Mouse (Mus musculus) kidney, embryonic 14.5 days (tissue): ENCODE measurements around the gene Ptgir. TPM values are rescaled to one million over a fixed set of nuclear protein-coding genes. Genes with fewer than 3 reads are reported as not detected.

Experiments used
- ATAC-seq: fragments of 200-750 bp; cut with Nextera tagmentation; 2 replicates; pipeline ENCODE4 v1.8.0; 2017; ENCODE audit warnings: moderate number of reproducible peaks, mild to moderate bottlenecking, moderate TSS enrichment, moderate library complexity; ENCODE audit not compliant: low FRiP score, low TSS enrichment
- H3K27ac ChIP-seq: fragments of 300-500 bp; sonication (generic); 2 replicates; pipeline ENCODE4 v1.5.1; 2014; ENCODE audit warnings: low read depth, mild to moderate bottlenecking, low read length, moderate library complexity, mixed read lengths
- H3K27me3 ChIP-seq: fragments of 300-500 bp; sonication (generic); 2 replicates; pipeline ENCODE4 v1.6.1; 2014; ENCODE audit warnings: mild to moderate bottlenecking, low read length; ENCODE audit not compliant: control insufficient read depth, insufficient read depth
- H3K36me3 ChIP-seq: fragments of 300-500 bp; sonication (generic); 2 replicates; pipeline ENCODE4 v1.6.1; 2014; ENCODE audit warnings: low read length, mixed read lengths; ENCODE audit not compliant: control insufficient read depth, insufficient read depth
- H3K4me1 ChIP-seq: fragments of 300-500 bp; sonication (generic); 2 replicates; pipeline ENCODE4 v1.6.1; 2014; ENCODE audit warnings: low read length, mixed read lengths; ENCODE audit not compliant: control insufficient read depth, insufficient read depth
- H3K4me2 ChIP-seq: fragments of 300-500 bp; sonication (generic); replicated peaks from 2 replicates; pipeline ENCODE4 v1.6.1; 2014; ENCODE audit warnings: low read depth, mild to moderate bottlenecking, low read length
- H3K4me3 ChIP-seq: fragments of 300-500 bp; sonication (generic); 2 replicates; pipeline ENCODE4 v1.5.1; 2014; ENCODE audit warnings: mild to moderate bottlenecking, low read length
- H3K9ac ChIP-seq: fragments of 300-500 bp; sonication (generic); 2 replicates; pipeline ENCODE4 v1.6.1; 2014; ENCODE audit warnings: low read depth, mild to moderate bottlenecking, low read length, moderate library complexity
- H3K9me3 ChIP-seq: fragments of 300-500 bp; sonication (generic); 2 replicates; pipeline ENCODE4 v1.6.1; 2016; ENCODE audit warnings: low read length; ENCODE audit not compliant: control insufficient read depth
- WGBS: fragments of 180-500 bp; shearing (Covaris S2); extraction: QIAGEN DNeasy Blood & Tissue Kit; methylation state at CpG from one replicate; pipeline ENCODE4 v1.1.7; 2014; 5-methylcytosine and 5-hydroxymethylcytosine counted together
- polyA plus RNA-seq: library from polyadenylated mRNA; unstranded; fragments of >200 nt; fragmentation: Nextera tagmentation; extraction: Ambion mirVana; gene quantifications from 2 replicates; pipeline ENCODE4 v1.2.1, GENCODE M21; 2014

The Ptgir gene
- polyA plus RNA-seq, 1 experiment from 2014 or later, result 1.4 TPM

- H3K36me3 ChIP-seq, result peaks cover 24% of the 10 kb centered on the region
- no peak overlapping the region for H3K4me2 ChIP-seq
- 68% methylated on average over 4 of the region's 4 CpGs for WGBS
- peaks cover 13% of the 10 kb centered on the region for H3K9me3 ChIP-seq
- H3K9ac ChIP-seq, result no peak overlapping the region
- H3K27me3 ChIP-seq, result peaks cover 10% of the 10 kb centered on the region
- H3K4me3 ChIP-seq, result no peak overlapping the region
- H3K4me1 ChIP-seq, result peaks cover 6% of the 10 kb centered on the region
- no peak for ATAC-seq
- no peak overlapping the region for H3K27ac ChIP-seq
These were observed 22.0 kb upstream of the Ptgir start for GRCm38 (mm10) chr7:16884334-16884733.

- Histone ChIP-seq H3K9ac (peak overlapping the region; percentile 28), H3K27ac (no peak overlapping the region), H3K9me3 (peaks cover 13% of the 10 kb centered on the region), H3K27me3 (peaks cover 10% of the 10 kb centered on the region), H3K4me2 (peak overlapping the region; percentile 32), H3K36me3 (peaks cover 24% of the 10 kb centered on the region), H3K4me1 (peaks cover 4% of the 10 kb centered on the region), H3K4me3 (peak overlapping the region; percentile 24)
- 21% methylated on average over 62 of the region's 95 CpGs for WGBS
- 0 out of 2 replicates have a peak, but pooled peaks have one; percentile 14 for ATAC-seq
These were observed 21.0 kb upstream of the Ptgir start for GRCm38 (mm10) chr7:16885271-16885776.

- H3K27me3 ChIP-seq, result peaks cover 10% of the 10 kb centered on the region
- WGBS, result 50% methylated on average over 54 of the region's 59 CpGs
- peaks cover 4% of the 10 kb centered on the region; the same call in 1 of the 2 replicates for H3K4me1 ChIP-seq
- no peak overlapping the region for H3K27ac ChIP-seq
- no peak overlapping the region for H3K4me2 ChIP-seq
- peak overlapping the region; percentile 24 for H3K4me3 ChIP-seq
- peaks cover 24% of the 10 kb centered on the region for H3K36me3 ChIP-seq
- H3K9ac ChIP-seq, result no peak overlapping the region
- no peak for ATAC-seq
- H3K9me3 ChIP-seq, result peaks cover 13% of the 10 kb centered on the region
These were observed 20.4 kb upstream of the Ptgir start for GRCm38 (mm10) chr7:16885905-16886304.

GRCm38 (mm10) chr7:16890536-16890935, 15.8 kb upstream of the Ptgir start:
- 0 out of 2 replicates have a peak, but pooled peaks have one; percentile 0 for ATAC-seq
- peak overlapping the region; percentile 67 for H3K4me2 ChIP-seq
- peaks cover 7% of the 10 kb centered on the region for H3K9me3 ChIP-seq
- WGBS, result 30% methylated on average over 6 of the region's 6 CpGs
- H3K4me3 ChIP-seq, result no peak overlapping the region
- H3K27ac ChIP-seq, result peak overlapping the region; percentile 93
- H3K9ac ChIP-seq, result 0 out of 2 replicates have a peak overlapping the region, but pooled peaks have one; percentile 25
- peaks cover 10% of the 10 kb centered on the region for H3K36me3 ChIP-seq
- peaks cover 14% of the 10 kb centered on the region for H3K27me3 ChIP-seq
- peaks cover 23% of the 10 kb centered on the region; the same call in 1 of the 2 replicates for H3K4me1 ChIP-seq

- Histone ChIP-seq H3K27me3 (peaks cover 10% of the 10 kb centered on the region), H3K4me1 (peaks cover 24% of the 10 kb centered on the region; the same call in 1 of the 2 replicates), H3K36me3 (peaks cover 6% of the 10 kb centered on the region), H3K4me2 (peak overlapping the region; percentile 67), H3K27ac (peak overlapping the region; percentile 93), H3K4me3 (peak overlapping the region; percentile 35; the same call in 1 of the 2 replicates), H3K9me3 (peaks cover 3% of the 10 kb centered on the region), H3K9ac (0 out of 2 replicates have a peak overlapping the region, but pooled peaks have one; percentile 25)
- 3% methylated on average over 23 of the region's 23 CpGs for WGBS
- ATAC-seq, result peak; percentile 67
These were observed 15.3 kb upstream of the Ptgir start for GRCm38 (mm10) chr7:16890944-16891343.

- Histone ChIP-seq H3K4me1 (peaks cover 24% of the 10 kb centered on the region; the same call in 1 of the 2 replicates), H3K27me3 (peaks cover 10% of the 10 kb centered on the region), H3K36me3 (no peaks in the 10 kb centered on the region; the same call in 1 of the 2 replicates), H3K9me3 (no peaks in the 10 kb centered on the region), H3K9ac (peak within 1 kb of the TSS; percentile 25; the same call in 1 of the 2 replicates), H3K27ac (peak within 1 kb of the TSS; percentile 93), H3K4me3 (peak within 1 kb of the TSS; percentile 35), H3K4me2 (peak within 1 kb of the TSS; percentile 67)
- WGBS, result under 1% methylated on average over 30 of the region's 30 CpGs
- ATAC-seq, result peak; percentile 81
These were observed 14.5 kb upstream of the Ptgir start, which contains the start of gene Gng8 for GRCm38 (mm10) chr7:16891641-16892351. Gng8 (plus strand) TSS chr7:16891786.

- H3K27ac ChIP-seq, result no peak overlapping the region
- H3K9me3 ChIP-seq, result no peaks in the 10 kb centered on the region
- H3K27me3 ChIP-seq, result peaks cover 10% of the 10 kb centered on the region
- 0 out of 2 replicates have a peak, but pooled peaks have one; percentile 0 for ATAC-seq
- peaks cover 24% of the 10 kb centered on the region; the same call in 1 of the 2 replicates for H3K4me1 ChIP-seq
- no peaks in the 10 kb centered on the region; the same call in 1 of the 2 replicates for H3K36me3 ChIP-seq
- peak overlapping the region; percentile 35 for H3K4me3 ChIP-seq
- H3K9ac ChIP-seq, result no peak overlapping the region
- peak overlapping the region; percentile 67 for H3K4me2 ChIP-seq
- 39% methylated on average over 9 of the region's 9 CpGs for WGBS
These were observed 13.9 kb upstream of the Ptgir start for GRCm38 (mm10) chr7:16892352-16892730.

GRCm38 (mm10) chr7:16893612-16894011, 12.7 kb upstream of the Ptgir start:
- Histone ChIP-seq H3K9me3 (no peaks in the 10 kb centered on the region), H3K4me1 (peaks cover 24% of the 10 kb centered on the region; the same call in 1 of the 2 replicates), H3K36me3 (no peaks in the 10 kb centered on the region), H3K4me3 (no peak overlapping the region), H3K27me3 (peaks cover 10% of the 10 kb centered on the region), H3K4me2 (peak overlapping the region; percentile 46; the same call in 1 of the 2 replicates), H3K9ac (no peak overlapping the region; the same call in 1 of the 2 replicates), H3K27ac (no peak overlapping the region)
- WGBS, result 3% methylated on average over 5 of the region's 6 CpGs
- ATAC-seq, result no peak
